Mouse (Mus musculus) lung, postnatal 0 days (tissue): ENCODE measurements around the gene Plppr1. TPM values are rescaled to one million over a fixed set of nuclear protein-coding genes. Genes with fewer than 3 reads are reported as not detected.
"Not testable (repeated sequence)": the region's sequence is repeated elsewhere in the genome, so short reads cannot be mapped to it uniquely, and the experiment has no call there.

Experiments
- ATAC-seq: fragments of 200-750 bp; cut with Nextera tagmentation; 2 replicates; pipeline ENCODE4 v1.8.0; 2017; ENCODE audit warnings: moderate library complexity
- DNase-seq: peaks from one replicate; pipeline ENCODE4 v3.0.0-alpha.2; 2016; ENCODE audit warnings: low spot score
- H3K27ac ChIP-seq: fragments of 300-500 bp; sonication (generic); 2 replicates; pipeline ENCODE4 v1.5.1; 2014; ENCODE audit warnings: antibody characterized with exemption, mild to moderate bottlenecking, low read length, mixed read lengths
- H3K27me3 ChIP-seq: fragments of 300-500 bp; sonication (generic); replicated peaks from 2 replicates; pipeline ENCODE4 v1.6.1; 2014; ENCODE audit warnings: low read length, mixed read lengths; ENCODE audit not compliant: insufficient read depth
- H3K36me3 ChIP-seq: fragments of 300-500 bp; sonication (generic); 2 replicates; pipeline ENCODE4 v1.6.1; 2014; ENCODE audit warnings: low read length, mixed read lengths; ENCODE audit not compliant: insufficient read depth
- H3K4me1 ChIP-seq: fragments of 300-500 bp; sonication (generic); 2 replicates; pipeline ENCODE4 v1.6.1; 2014; ENCODE audit warnings: antibody characterized with exemption, low read depth, low read length, mixed read lengths; ENCODE audit not compliant: insufficient read depth
- H3K4me2 ChIP-seq: fragments of 300-500 bp; sonication (generic); replicated peaks from 2 replicates; pipeline ENCODE4 v1.6.1; 2014; ENCODE audit warnings: low read depth, mild to moderate bottlenecking, low read length, moderate library complexity, mixed read lengths
- H3K4me3 ChIP-seq: fragments of 300-500 bp; sonication (generic); 2 replicates; pipeline ENCODE4 v1.5.1; 2014; ENCODE audit warnings: low read depth, low read length
- H3K9ac ChIP-seq: fragments of 300-500 bp; sonication (generic); replicated peaks from 2 replicates; pipeline ENCODE4 v1.6.1; 2014; ENCODE audit warnings: low read depth, mild to moderate bottlenecking
- H3K9me3 ChIP-seq: fragments of 300-500 bp; sonication (generic); 2 replicates; pipeline ENCODE4 v1.6.1; 2016; ENCODE audit warnings: low read length, mixed read lengths
- CTCF ChIP-seq: IDR thresholded peaks from 2 replicates; pipeline ENCODE4 v1.5.1; 2016; ENCODE audit warnings: antibody characterized with exemption, mild to moderate bottlenecking
- EP300 ChIP-seq: IDR thresholded peaks from 2 replicates; pipeline ENCODE4 v1.6.1; 2016; ENCODE audit warnings: antibody characterized with exemption, mild to moderate bottlenecking, control low read depth
- WGBS: fragments of 180-500 bp; shearing (Covaris S2); extraction: QIAGEN DNeasy Blood & Tissue Kit; methylation state at CpG from one replicate; pipeline ENCODE4 v1.1.7; 2014; 5-methylcytosine and 5-hydroxymethylcytosine counted together
- polyA plus RNA-seq: library from polyadenylated mRNA; unstranded; fragments of >200 nt; fragmentation: Nextera tagmentation; extraction: Ambion mirVana; gene quantifications from 2 replicates; pipeline ENCODE4 v1.2.1, GENCODE M21; 2015

The Plppr1 gene
- polyA plus RNA-seq, 1 experiment from 2014 or later = 0.11 TPM

DNA sequence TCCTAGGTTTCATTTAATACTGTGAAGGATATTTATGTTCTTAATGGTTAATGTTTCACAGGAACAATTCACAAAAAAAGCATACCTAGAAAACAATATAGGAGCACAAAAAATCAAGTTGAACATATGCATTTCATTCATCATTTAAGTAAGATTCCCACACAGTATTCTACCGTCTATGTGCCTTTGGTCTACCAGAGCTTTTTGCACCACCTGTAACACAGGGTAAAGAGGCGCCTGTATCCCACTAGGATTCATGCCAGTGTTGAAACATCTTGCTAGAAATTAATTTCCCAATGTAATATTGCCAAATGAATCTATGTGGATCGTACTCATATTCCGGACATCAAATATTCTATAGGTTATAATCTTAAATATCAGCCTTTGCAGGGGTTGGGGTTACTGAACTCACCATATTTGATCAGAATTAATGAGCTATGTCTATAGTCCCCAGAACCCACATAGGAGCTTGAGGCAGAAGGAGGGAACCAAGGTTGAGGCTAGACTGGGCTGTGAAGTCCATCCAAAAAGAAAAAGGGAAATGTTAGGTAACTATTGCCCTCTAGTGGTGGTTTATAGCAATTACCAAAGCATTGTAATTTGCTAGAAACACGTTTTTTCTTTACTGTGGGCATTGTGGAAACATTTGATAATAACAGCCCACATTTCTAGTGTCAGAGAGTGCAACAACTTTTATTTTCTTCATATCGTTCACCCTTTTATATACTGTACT is 263.0 kb downstream of the Plppr1 start:
- Histone ChIP-seq H3K27me3 (no peaks in the 10 kb centered on the region), H3K9ac (no peak overlapping the region), H3K27ac (no peak overlapping the region), H3K4me2 (no peak overlapping the region), H3K4me3 (no peak overlapping the region), H3K36me3 (no peaks in the 10 kb centered on the region), H3K9me3 (no peaks in the 10 kb centered on the region), H3K4me1 (no peaks in the 10 kb centered on the region)
- DNase-seq (peak; percentile 69), ATAC-seq (no peak)
- TF ChIP-seq CTCF (peak; percentile 78), EP300 (no peak)
- 51% methylated on average over 6 of the region's 6 CpGs for WGBS

DNA sequence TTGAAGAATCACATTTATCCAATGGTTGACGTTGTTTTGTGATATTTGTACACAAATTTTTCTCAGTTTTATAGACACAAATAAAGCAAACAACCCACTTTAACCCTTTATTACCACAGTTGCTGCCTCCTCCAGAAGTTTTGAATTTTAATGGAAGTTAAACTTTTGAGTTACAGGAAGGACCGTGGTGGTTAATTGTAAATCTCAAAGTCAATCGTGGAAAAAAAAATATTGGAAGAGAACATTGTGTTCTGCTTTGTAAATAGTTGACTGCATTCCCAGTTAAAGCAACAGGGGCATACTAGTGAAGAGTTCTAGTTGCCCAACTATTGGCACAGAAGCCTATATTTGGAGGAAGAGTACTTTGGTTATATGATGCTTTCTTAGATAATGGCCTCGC is 278.9 kb downstream of the Plppr1 start:
- not testable (repeated sequence) for H3K4me2 ChIP-seq, H3K4me3 ChIP-seq, DNase-seq, H3K4me1 ChIP-seq, H3K9me3 ChIP-seq, H3K27ac ChIP-seq, ATAC-seq, H3K27me3 ChIP-seq, H3K36me3 ChIP-seq, H3K9ac ChIP-seq
- 71% methylated on average over 3 of the region's 4 CpGs for WGBS

DNA sequence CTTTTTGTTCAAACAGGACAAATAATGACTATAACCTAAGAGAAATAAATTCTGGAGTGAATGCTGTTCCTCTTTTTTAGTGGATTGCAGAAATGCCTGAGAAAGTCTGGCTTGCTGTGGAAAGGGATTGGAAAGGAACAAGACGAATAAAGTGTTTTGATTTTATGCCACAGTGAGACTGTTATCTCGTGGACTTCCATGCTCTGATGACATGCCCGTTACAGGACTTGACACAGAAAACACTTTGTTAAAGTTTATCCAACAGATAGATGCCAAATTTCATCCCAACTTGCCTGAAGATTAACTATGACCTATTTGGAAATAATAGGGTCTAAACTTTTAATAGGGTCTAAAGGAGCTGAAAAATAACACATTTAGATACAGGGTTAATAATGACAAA is 281.0 kb downstream of the Plppr1 start:
- H3K4me1 ChIP-seq, H3K4me2 ChIP-seq, H3K27ac ChIP-seq, DNase-seq, H3K9me3 ChIP-seq, H3K27me3 ChIP-seq, H3K9ac ChIP-seq, ATAC-seq, H3K4me3 ChIP-seq, H3K36me3 ChIP-seq: not testable (repeated sequence)
- 50% methylated on average over 3 of the region's 3 CpGs for WGBS

DNA sequence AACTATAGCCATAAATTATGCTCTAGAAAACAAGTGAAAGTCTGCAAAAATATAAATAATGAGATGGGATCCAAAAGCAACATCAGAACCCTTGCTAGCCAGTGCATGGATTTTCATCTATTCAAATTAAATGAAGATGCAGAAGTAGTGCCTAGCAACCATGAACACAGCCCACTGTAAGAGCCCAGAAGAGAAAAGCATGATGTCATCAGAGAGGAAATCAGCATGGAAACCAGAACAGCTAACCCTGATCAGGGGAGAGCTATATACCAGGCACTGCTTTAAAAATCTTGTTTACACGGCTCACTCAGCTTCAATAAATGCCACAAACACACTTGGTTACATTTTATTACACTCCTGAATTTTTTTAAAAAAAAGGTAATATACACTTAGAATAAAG is 288.9 kb downstream of the Plppr1 start:
- H3K36me3 ChIP-seq, H3K4me1 ChIP-seq, H3K4me3 ChIP-seq, H3K9me3 ChIP-seq, DNase-seq, H3K27ac ChIP-seq, H3K9ac ChIP-seq, ATAC-seq, H3K27me3 ChIP-seq, H3K4me2 ChIP-seq: not testable (repeated sequence)
- WGBS = 76% methylated on average over 1 of the region's 1 CpGs

DNA sequence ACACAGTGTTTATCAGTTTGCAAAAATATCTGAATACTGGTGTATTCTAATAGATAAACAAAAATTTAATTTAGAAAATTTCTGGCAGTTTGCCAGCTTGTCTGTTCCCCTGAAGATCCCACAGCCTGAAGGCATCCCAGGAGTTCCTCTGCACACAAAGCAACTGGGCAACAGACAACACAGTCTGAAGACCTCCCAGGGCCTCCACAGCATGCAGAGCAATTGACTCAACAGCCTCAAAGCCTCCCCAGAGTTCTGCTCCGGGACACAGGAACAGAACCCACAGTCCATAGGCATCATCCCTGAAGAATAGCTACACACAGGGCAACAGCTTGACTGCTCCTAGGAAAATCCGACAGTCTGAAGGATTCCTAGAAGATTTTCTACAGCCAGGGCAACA is 289.6 kb downstream of the Plppr1 start:
- H3K4me1 ChIP-seq = no peaks in the 10 kb centered on the region
- H3K27me3 ChIP-seq = no peaks in the 10 kb centered on the region
- H3K27ac ChIP-seq = no peak overlapping the region
- DNase-seq (no peak), ATAC-seq (no peak)
- no peaks in the 10 kb centered on the region for H3K9me3 ChIP-seq
- H3K36me3 ChIP-seq = no peaks in the 10 kb centered on the region
- 66% methylated on average over 2 of the region's 2 CpGs for WGBS
- no peak overlapping the region for H3K9ac ChIP-seq
- H3K4me3 ChIP-seq = no peak overlapping the region
- TF ChIP-seq EP300 (no peak), CTCF (no peak)
- H3K4me2 ChIP-seq = no peak overlapping the region

DNA sequence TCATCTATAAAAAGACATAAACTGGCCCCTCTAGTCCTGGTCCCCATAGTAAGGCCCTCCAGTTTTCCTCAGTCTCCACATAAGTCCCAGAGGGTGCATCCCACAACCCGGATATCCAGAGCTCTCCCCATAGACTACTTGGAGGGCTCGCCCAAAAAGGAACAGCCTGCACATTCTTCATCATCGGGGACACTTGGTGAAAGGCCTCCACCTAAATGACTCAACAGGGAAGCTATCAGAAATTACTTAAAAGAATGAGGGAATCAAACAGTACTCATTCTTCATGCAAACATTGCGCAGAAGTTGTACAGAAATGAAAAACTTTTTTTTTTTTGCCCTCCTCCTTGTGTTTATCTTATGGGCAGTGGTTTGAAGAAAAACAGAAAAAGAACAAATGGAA is 291.4 kb downstream of the Plppr1 start:
- no peaks in the 10 kb centered on the region for H3K9me3 ChIP-seq
- no peaks in the 10 kb centered on the region for H3K27me3 ChIP-seq
- DNase-seq = no peak
- no peak overlapping the region for H3K9ac ChIP-seq
- 75% methylated on average over 4 of the region's 4 CpGs for whole genome bisulfite sequencing
- TF ChIP-seq EP300 (no peak), CTCF (no peak)
- H3K36me3 ChIP-seq = no peaks in the 10 kb centered on the region
- no peaks in the 10 kb centered on the region for H3K4me1 ChIP-seq
- H3K27ac ChIP-seq = no peak overlapping the region
- no peak overlapping the region for H3K4me2 ChIP-seq
- no peak overlapping the region for H3K4me3 ChIP-seq
- ATAC-seq = no peak

DNA sequence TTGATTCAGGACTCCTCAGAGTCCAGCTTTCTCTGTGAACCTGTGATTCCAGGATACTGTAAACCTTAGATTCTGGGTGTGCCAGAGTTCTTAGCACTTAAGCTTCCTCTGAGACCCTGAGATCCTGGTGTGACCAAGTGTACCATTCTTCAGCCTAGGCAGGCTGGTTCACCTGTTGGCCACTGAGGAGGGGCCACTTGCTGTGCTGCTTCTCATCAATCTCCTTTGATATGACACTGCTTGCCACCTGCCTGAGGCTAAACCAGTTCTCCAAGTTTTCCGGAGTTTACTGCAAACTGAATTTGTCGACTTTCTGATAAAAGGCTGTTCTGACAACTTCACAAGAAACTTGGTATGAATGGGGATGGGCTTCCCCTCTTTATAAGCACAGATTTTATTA is 298.0 kb downstream of the Plppr1 start:
- Histone ChIP-seq H3K4me3 (no peak overlapping the region), H3K9me3 (no peaks in the 10 kb centered on the region), H3K36me3 (no peaks in the 10 kb centered on the region), H3K27ac (no peak overlapping the region), H3K9ac (no peak overlapping the region), H3K27me3 (no peaks in the 10 kb centered on the region), H3K4me2 (no peak overlapping the region), H3K4me1 (no peaks in the 10 kb centered on the region)
- TF ChIP-seq EP300 = no peak
- TF ChIP-seq CTCF = no peak
- WGBS = 35% methylated on average over 2 of the region's 2 CpGs
- DNase-seq = no peak
- ATAC-seq = no peak

DNA sequence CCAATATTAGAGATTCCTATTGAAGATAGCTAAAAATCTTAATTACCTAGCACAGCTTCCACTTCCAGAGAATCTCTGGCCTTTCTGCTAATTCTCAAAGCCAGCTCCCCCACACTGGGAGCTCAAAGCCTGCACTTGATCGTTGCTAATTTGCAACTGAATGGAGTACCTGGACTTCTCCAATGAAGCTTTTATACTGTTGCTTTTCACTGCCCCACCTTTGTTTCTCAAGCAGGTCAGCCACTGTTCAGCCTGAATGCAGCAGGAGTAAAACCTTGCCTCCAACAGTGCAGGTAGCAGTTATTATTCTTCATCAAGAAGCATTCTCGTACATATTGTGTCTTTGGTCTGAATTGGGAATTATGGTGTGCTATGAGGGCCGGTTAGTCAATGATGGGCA is 309.0 kb downstream of the Plppr1 start:
- not testable (repeated sequence) for H3K9me3 ChIP-seq
- WGBS = 76% methylated on average over 3 of the region's 3 CpGs

DNA sequence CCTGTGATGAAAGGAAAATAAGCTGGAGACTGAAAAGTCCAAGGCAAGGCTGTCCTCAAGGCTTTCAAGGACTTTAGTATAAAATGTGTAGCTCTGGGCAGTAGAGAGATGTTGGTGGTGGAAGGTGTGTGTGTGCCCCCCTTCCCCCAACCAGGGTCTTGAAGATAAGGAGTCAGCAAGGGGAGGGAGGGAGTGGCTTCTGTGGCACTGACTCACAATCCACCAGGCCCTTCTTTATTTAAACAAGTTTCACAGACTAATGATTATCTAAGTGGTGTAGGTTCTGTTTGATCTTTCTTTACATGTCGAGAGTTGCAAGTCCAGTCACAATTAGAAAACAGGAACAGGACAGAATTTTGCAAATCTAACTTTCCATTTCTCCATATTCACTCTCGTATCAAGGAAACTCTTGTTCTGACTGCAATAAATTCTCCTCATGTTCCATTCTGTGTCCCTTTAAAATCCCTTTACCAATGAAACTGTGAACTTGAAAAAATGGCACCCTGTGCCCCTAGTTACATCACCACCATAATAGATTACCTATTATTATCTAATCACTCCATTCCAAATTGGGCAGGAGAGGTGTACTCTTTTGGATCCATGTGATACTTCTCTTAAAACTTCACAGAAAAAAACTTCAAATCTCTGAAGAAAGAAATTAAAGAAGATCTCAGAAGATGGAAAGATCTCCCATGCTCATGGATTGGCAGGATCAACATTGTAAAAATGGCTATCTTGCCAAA is 324.7 kb downstream of the Plppr1 start:
- H3K27ac ChIP-seq, H3K36me3 ChIP-seq, ATAC-seq, DNase-seq, H3K4me3 ChIP-seq, H3K4me2 ChIP-seq, H3K4me1 ChIP-seq, H3K9ac ChIP-seq, H3K27me3 ChIP-seq, H3K9me3 ChIP-seq: not testable (repeated sequence)
- 15% methylated on average over 1 of the region's 2 CpGs for WGBS

More for the DNA sequence above, 309.0 kb downstream of the Plppr1 start:
- not testable (repeated sequence) for H3K9ac ChIP-seq, H3K36me3 ChIP-seq, H3K27me3 ChIP-seq, H3K4me1 ChIP-seq, H3K27ac ChIP-seq, H3K4me2 ChIP-seq, ATAC-seq, H3K4me3 ChIP-seq, DNase-seq
